Mouse (Mus musculus): ENCODE measurements around the gene Unc79.

The Unc79 gene

GRCm38 (mm10) chr12:102948778-102949394 is at the start of gene Unc79:
Gene Unc79 (plus strand): TSS chr12:102948859.
- DNase-seq (ENCODE audit: low read depth, low spot score): no peak

DNA sequence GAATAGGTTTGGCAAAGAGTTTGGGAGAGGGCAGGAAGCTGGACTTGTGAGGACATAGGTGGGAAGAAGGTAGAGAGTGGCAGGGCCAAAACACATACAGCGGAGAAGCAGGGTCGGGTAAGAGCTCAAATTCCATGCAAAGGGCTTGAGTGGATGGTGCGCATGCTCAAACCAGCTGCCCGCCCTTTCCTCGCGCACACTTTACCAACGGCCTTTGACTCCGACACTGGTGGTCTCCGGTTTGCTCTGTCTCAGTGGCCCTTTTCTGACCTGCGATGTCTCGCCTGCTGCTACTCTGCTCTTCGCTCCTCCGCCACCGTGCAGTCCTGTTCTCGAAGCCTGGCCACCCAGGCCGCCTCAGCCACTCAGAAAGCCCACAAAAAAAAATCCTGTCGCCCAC is 49.6 kb upstream of the Unc79 start, which contains the start of gene Cox8c:
Gene Cox8c (plus strand): TSS at position 226 of the 400 bp plus-strand sequence.
- DNase-seq (ENCODE audit: low read depth, low spot score): no peak

DNA sequence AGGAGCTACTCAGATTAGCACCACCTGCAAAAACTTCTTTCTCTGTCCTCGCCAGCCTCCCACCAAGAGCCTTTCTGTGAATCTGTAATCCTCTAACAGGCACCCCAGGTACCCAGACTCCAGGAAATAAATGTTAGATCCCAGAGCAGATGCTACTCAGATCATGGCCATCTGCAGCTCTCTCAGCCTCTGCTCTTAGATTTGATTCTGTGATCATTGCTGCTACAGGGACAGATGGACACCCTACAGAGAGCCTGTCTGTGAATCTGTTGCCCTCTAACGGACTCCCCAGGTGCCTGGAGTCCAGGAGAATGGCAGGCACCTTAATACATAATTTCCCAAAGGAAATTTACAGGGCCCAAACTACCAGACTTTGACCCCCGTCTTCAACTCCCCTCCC is 40.5 kb upstream of the Unc79 start:
- DNase-seq (ENCODE audit: low read depth, low spot score): no peak

DNA sequence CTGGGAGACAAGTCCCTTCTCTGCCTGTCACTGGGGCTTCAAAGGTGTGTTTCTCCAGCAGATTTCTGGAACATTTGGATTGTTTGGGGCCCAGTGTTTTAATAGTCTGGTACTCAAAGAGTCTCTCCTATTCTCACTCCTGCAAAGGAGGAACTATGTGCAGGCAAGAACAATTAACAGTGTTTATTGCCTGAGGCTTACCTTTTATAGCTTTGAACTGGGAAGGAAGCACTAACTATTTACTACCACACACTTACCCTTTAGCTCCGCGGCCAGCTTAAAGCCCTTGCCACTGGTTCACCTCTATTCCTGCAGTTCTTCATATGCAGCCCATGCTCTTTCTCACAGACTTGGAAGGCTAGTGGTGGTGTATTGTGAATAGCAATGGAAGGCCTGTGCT is 32.6 kb upstream of the Unc79 start:
- no peak for DNase-seq (ENCODE audit: low read depth, low spot score)

DNA sequence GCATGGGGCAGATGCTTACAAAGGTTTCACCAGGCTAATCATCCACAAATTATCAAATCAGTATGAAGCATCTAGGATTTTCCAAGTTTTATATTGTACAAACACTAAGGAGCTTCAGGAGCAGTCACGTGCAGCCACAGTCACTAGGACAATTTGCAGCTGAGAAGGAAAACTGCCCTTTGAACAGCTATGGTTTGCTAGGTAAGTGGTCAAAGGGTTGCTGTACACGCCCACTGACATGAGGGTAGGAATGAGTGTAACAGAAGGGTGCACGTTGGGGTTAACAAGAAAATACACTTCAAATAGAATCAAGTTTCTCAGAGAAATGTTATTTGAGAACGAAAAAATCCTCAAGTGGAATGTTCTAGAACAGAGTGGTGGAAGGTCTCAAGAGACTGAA is 18.9 kb upstream of the Unc79 start:
- DNase-seq (ENCODE audit: low read depth, low spot score): no peak

DNA sequence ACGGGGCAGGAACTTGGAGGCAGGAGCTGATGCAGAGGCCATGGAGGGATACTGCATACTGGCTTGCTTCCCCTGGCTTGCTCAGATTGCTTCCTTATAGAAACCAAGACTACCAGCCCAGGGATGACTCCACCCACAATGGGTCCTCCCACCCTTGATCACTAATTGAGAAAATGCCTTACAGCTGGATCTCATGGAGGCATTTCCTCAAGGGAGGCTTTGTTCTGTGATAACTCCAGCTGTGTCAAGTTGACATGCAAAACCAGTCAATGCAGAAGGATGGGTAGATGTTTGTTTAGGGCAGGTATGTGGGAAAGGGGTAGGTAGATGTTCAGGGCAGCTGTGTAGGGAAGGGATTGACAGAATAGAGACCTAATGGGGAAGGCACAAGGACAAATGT is 18.3 kb upstream of the Unc79 start:
- no peak for DNase-seq (ENCODE audit: low read depth, low spot score)

GRCm38 (mm10) chr12:102930789-102931188 is 17.9 kb upstream of the Unc79 start:
- no peak for DNase-seq (ENCODE audit: low read depth, low spot score)

GRCm38 (mm10) chr12:102935892-102936291 is 12.8 kb upstream of the Unc79 start:
- peak; percentile 19 for DNase-seq (ENCODE audit: low read depth, low spot score)

DNA sequence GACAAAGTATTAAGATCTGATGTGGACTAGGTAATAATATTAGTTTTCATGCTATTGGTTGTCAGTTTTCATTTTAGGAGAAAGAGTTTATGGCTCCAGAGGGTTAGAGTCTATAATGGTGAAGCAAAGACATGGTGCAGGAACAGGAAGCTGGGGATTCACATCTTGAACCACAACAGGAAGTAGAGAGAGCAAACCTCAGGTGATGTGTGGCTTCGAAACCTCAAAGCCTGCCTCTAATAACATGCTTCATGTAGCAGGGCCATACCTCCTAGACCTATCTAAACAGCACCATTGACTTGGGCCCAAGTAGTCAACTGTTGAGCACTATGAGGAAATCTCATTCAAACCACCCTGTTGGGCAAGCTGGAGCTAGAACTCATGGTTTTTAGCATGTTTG is 3.1 kb upstream of the Unc79 start:
- peak; percentile 13 for DNase-seq (ENCODE audit: low read depth, low spot score)

GRCm38 (mm10) chr12:102947826-102948225 is 833 bp upstream of the Unc79 start:
- DNase-seq (ENCODE audit: low read depth, low spot score): no peak

DNA sequence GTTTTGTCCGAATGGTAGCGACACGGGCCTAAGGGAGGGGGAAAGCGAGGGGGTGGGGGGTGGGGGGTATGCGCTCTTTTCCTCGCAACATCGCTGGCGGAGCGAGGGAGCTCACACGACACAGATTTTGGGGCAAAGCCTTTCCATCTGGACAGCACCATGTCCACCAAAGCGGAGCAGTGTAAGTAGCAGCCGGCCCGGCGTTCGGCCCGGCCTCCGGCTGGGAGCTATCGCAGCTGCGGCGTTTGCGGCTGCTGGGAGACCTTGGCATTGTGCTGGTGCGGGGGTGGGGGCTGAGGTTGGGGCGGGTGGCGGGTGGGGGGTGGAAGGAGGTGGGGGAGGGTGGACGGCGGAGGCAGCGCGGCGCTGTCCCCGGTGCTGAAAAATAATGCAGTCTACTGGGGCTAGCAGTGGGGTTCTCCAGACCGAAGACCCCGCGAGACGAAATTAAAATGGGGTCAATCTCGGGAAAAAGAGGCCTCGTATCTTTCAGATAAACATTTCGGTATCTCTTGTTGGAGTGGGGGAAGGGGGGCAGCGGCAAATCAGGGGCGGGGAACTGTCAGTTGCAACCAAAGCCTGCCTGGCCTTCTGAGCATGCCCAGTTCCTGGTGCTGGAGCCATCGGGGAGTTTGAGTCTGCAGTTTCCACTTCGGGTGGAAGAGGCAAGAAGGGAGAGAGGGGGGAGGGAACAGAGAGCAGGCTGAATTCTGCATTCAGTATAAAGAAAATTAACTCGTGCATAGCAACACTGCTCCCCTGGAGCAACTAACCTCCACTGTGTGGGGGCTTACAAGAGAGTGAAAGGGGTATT is 943 bp downstream of the Unc79 start:
- DNase-seq (ENCODE audit: low read depth, low spot score): no peak

GRCm38 (mm10) chr12:102960051-102960775 is 11.6 kb downstream of the Unc79 start:
- no peak for DNase-seq (ENCODE audit: low read depth, low spot score)

- DNase-seq (ENCODE audit: low read depth, low spot score): no peak
These were observed 12.4 kb downstream of the Unc79 start for GRCm38 (mm10) chr12:102961066-102961465.

DNA sequence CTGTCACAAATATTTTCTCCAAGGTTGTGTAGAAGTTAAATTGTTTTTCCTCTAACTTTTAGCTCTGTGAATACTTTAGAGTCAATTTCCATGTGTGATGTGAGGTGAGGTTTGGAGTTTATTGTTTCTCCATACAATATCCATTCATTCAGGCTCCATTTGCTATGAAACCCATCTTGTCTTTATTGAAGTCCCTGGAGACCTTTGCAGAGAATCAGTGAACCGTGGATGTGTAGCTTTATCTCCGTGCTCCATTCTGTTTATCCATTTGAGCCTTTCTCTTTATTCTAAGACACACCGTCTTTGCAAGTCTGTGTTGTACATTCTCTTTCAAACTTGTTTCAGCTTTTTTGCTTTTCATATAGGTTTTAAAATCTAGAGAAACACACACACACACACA is 15.8 kb downstream of the Unc79 start:
- no peak for DNase-seq (ENCODE audit: low read depth, low spot score)

DNA sequence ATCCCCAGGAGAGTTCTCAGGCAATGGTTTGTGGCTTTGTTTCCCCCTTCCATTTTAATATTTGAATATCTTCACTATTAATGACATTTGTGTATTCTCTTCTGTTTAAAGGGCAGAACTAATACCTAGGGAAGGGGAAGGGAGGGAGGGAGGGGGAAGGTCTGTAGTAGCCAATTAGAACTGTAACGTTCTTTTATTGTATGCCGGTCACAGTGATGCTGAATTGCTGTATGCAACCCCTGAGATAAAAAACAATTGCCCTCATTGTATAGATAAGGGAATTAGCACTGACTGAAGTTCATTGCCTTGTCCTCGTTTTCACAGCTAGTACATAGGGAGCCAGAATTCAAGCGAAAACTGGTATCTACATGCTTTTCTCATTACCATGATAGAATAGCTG is 31.9 kb downstream of the Unc79 start:
- no peak for DNase-seq (ENCODE audit: low read depth, low spot score)

GRCm38 (mm10) chr12:102981543-102981942 is 32.9 kb downstream of the Unc79 start:
- no peak for DNase-seq (ENCODE audit: low read depth, low spot score)

- no peak for DNase-seq (ENCODE audit: low read depth, low spot score)
These were observed 36.7 kb downstream of the Unc79 start for GRCm38 (mm10) chr12:102985401-102985800.

- DNase-seq (ENCODE audit: low read depth, low spot score): no peak
These were observed 39.1 kb downstream of the Unc79 start for GRCm38 (mm10) chr12:102987736-102988135.

DNA sequence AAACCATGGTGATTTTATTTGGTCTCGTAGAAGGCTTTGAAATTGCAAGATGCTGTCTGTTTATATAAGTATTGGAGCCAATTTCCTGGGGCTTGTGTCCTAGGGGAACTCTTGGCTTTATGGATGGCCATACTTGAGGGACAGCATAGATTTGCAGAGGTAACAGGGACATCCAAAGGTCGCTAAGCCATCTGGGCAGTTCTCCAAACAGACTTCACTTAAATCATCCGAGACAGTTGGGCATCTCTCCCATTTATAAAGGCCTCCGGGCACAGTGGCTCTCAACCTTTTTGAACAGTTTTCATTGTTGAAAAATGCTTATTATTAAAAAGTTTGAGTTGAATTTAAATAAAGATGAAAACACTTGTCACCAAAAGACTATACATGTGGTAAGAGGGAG is 59.8 kb downstream of the Unc79 start:
- no peak for DNase-seq (ENCODE audit: low read depth, low spot score)

DNA sequence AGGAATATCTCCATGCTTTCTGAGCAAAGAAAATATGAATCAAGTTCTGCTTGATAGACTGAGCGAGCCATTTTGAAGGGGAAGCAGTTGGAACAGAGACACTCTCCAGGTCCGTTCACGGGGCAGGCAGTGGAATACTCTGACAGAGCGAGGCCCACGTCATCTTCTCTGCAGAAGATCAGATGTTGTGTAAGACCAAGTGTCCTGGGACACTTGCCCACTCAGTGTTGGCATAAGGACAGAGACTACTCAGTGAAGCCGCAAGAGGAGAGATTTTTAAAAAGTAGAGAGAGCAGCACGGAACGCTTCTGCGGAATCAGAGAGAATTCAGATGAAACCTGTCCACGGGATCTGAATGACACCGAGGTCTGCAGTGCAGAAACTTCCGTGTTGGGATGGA is 69.5 kb downstream of the Unc79 start:
- no peak for DNase-seq (ENCODE audit: low read depth, low spot score)

DNA sequence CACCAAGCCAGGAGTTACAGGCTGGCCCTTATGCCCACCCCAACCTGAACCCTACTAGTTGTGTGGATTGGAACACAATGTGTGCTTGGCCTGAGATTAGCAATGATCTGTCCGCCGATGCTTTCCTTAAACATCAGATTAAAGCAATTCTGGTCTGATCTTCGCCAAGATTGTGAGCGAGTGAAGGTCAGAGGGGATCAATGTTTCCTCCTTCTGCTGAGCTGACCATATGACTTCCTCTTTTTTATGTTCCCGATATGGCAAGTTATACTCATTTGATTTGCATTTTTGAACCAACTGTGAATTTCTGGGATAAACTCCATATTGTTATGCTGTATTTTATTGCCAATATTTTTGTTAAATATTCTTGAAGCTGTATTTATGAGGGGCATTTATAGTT is 88.0 kb downstream of the Unc79 start:
- no peak for DNase-seq (ENCODE audit: low read depth, low spot score)

DNA sequence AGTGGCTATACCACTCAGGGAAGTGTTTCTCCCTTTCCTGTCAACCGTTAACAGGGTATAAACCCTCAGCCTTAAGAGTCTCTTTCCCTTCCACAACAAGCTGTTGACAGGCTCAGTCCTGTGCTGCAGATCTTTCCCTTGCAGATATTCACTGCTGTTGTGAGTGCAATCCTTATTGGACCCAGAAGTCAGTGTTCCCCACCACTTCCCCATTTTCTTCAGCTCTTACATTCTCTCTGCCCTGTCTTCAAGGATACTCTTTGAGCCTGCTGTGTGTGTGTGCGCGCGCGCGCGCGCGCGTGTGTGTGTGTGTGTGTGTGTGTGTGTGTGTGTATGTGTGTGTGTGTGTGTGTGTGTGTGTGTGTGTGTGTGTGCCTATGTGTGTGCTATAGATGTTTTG is 90.7 kb downstream of the Unc79 start:
- no peak for DNase-seq (ENCODE audit: low read depth, low spot score)

DNA sequence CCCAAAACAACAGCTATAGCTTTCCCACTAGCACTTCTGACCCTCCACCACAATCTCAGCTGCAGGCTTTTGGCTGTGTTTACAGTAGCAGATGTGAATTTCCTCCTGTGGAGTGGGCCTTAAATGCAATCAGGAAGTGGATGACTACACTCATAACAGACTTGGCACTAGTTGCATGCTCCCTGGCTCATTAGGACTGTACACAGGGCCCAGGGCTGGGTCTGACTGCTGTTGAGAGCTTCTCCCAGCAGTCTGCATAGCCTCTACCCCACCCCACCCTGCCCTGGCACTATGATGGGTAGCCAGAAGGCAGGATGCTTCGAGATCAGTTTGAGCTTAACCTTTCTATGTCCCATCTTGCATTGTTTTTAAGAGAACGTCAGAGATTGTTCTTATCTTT is 91.5 kb downstream of the Unc79 start:
- no peak for DNase-seq (ENCODE audit: low read depth, low spot score)
